Mouse (Mus musculus) hindbrain, embryonic 11.5 days (tissue): ENCODE measurements around the gene Ankrd23. TPM values are rescaled to one million over a fixed set of nuclear protein-coding genes. Genes with fewer than 3 reads are reported as not detected.

Experiments used
- ATAC-seq: fragments of 200-750 bp; cut with Nextera tagmentation; 2 replicates; pipeline ENCODE4 v1.8.0; 2017; ENCODE audit warnings: mild to moderate bottlenecking, moderate TSS enrichment, moderate library complexity; ENCODE audit not compliant: low FRiP score
- DNase-seq: peaks from one replicate; pipeline ENCODE4 v3.0.0-alpha.2; 2015; ENCODE audit warnings: low spot score
- H3K27ac ChIP-seq: fragments of 300-500 bp; sonication (generic); 2 replicates; pipeline ENCODE4 v1.5.1; 2014; ENCODE audit warnings: mild to moderate bottlenecking, low read depth, low read length
- H3K27me3 ChIP-seq: fragments of 300-500 bp; sonication (generic); 2 replicates; pipeline ENCODE4 v1.6.1; 2014; ENCODE audit warnings: mild to moderate bottlenecking, low read length, moderate library complexity, mixed read lengths; ENCODE audit not compliant: control insufficient read depth, insufficient read depth
- H3K36me3 ChIP-seq: fragments of 300-500 bp; sonication (generic); 2 replicates; pipeline ENCODE4 v1.6.1; 2014; ENCODE audit warnings: mild to moderate bottlenecking, low read length, moderate library complexity, mixed read lengths; ENCODE audit not compliant: control insufficient read depth, insufficient read depth
- H3K4me1 ChIP-seq: fragments of 300-500 bp; sonication (generic); replicated peaks from 2 replicates; pipeline ENCODE4 v1.6.1; 2014; ENCODE audit warnings: low read length, mixed read lengths; ENCODE audit not compliant: control insufficient read depth, insufficient read depth
- H3K4me2 ChIP-seq: fragments of 300-500 bp; sonication (generic); replicated peaks from 2 replicates; pipeline ENCODE4 v1.6.1; 2014; ENCODE audit warnings: mild to moderate bottlenecking, low read depth, low read length
- H3K4me3 ChIP-seq: fragments of 300-500 bp; sonication (generic); 2 replicates; pipeline ENCODE4 v1.5.1; 2014; ENCODE audit warnings: low read depth, low read length
- H3K9ac ChIP-seq: fragments of 300-500 bp; sonication (generic); 2 replicates; pipeline ENCODE4 v1.6.1; 2014; ENCODE audit warnings: low read depth, low read length
- H3K9me3 ChIP-seq: fragments of 300-500 bp; sonication (generic); 2 replicates; pipeline ENCODE4 v1.6.1; 2016; ENCODE audit warnings: low read length; ENCODE audit not compliant: control insufficient read depth
- WGBS: fragments of 180-500 bp; shearing (Covaris S2); extraction: QIAGEN DNeasy Blood & Tissue Kit; methylation state at CpG from one replicate; pipeline ENCODE4 v1.1.7; 2014; 5-methylcytosine and 5-hydroxymethylcytosine counted together
- polyA plus RNA-seq: library from polyadenylated mRNA; unstranded; fragments of >200 nt; fragmentation: Nextera tagmentation; extraction: Ambion mirVana; gene quantifications from 2 replicates; pipeline ENCODE4 v1.2.1, GENCODE M21; 2014

Gene Ankrd23
- polyA plus RNA-seq, 1 experiment from 2014 or later, result 6.8 TPM

GRCm38 (mm10) chr1:36524058-36524457 lies 12.6 kb downstream of the Ankrd23 start:
- DNase-seq (no peak), ATAC-seq (no peak)
- no peak overlapping the region for H3K4me2 ChIP-seq
- peaks cover 9% of the 10 kb centered on the region; the same call in 1 of the 2 replicates for H3K36me3 ChIP-seq
- no peaks in the 10 kb centered on the region for H3K27me3 ChIP-seq
- no peak overlapping the region for H3K27ac ChIP-seq
- no peaks in the 10 kb centered on the region for H3K4me1 ChIP-seq
- H3K4me3 ChIP-seq, result no peak overlapping the region
- H3K9ac ChIP-seq, result no peak overlapping the region
- 97% methylated on average over 5 of the region's 5 CpGs for WGBS
- no peaks in the 10 kb centered on the region for H3K9me3 ChIP-seq

DNA sequence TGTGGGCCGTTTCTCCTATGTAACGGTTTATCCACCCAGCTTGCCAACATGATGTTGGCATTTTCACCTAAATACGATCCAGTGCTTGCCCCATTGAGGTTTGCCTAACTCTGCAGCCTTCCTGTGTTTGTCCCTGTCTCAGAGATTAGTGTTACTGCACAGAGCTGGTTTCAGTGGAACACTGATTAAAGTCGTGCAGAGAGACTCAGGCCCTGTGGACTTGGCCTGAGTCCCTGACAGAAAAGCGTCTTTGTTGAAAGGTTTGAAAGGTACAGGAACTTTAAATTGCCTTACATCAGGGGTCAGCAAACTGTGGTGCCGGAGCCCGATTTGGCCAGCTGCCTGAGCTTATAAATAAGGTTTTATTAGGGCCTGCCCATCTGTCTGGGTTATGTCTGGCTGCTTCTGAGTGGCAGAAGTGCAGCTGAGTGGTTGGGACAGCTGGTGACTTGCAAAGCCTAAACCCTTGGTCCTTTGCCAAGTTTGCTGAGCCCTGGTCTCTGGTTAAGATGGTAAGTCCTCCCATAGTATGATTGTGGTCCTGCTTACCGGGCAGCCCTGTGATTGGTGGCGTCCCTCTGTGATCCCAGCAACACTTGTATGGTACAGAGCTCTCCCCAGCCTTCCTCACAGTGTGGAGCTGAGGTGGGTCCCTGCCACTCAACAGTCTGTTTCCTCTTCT lies 13.2 kb downstream of the Ankrd23 start:
- Histone ChIP-seq H3K4me1 (no peaks in the 10 kb centered on the region), H3K36me3 (peaks cover 9% of the 10 kb centered on the region; the same call in 1 of the 2 replicates), H3K4me2 (no peak overlapping the region), H3K9me3 (no peaks in the 10 kb centered on the region), H3K4me3 (no peak overlapping the region), H3K27me3 (no peaks in the 10 kb centered on the region), H3K27ac (no peak overlapping the region), H3K9ac (no peak overlapping the region)
- no peak for DNase-seq
- no peak for ATAC-seq
- WGBS, result 87% methylated on average over 9 of the region's 9 CpGs

DNA sequence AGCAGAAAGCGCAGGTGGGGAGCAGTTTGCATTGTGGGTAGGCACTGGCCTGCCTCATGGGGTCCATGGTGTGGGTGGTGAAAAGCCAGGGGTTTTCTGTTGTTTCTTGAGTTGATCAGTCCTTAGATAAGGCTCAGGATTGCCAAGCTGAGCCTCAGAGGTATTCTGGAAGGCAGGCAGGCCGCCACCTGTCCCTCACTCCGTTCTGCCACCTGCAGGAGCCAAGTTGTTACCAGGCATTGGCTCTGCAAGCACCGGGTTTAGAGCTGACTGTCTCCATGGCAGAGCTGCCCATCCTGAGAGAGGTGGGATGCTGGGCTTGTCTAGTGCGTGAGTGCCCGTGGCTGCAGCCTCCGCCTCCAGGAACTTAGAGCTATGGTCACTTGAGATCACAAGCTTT lies 14.5 kb downstream of the Ankrd23 start:
- WGBS, result 90% methylated on average over 7 of the region's 7 CpGs
- Histone ChIP-seq H3K27ac (no peak overlapping the region), H3K9ac (no peak overlapping the region), H3K4me1 (no peaks in the 10 kb centered on the region), H3K4me3 (no peak overlapping the region), H3K4me2 (no peak overlapping the region), H3K27me3 (no peaks in the 10 kb centered on the region), H3K9me3 (no peaks in the 10 kb centered on the region), H3K36me3 (peaks cover 9% of the 10 kb centered on the region; the same call in 1 of the 2 replicates)
- DNase-seq (no peak), ATAC-seq (no peak)

GRCm38 (mm10) chr1:36519626-36520025 lies 17.1 kb downstream of the Ankrd23 start:
- H3K27me3 ChIP-seq, result no peaks in the 10 kb centered on the region

DNA sequence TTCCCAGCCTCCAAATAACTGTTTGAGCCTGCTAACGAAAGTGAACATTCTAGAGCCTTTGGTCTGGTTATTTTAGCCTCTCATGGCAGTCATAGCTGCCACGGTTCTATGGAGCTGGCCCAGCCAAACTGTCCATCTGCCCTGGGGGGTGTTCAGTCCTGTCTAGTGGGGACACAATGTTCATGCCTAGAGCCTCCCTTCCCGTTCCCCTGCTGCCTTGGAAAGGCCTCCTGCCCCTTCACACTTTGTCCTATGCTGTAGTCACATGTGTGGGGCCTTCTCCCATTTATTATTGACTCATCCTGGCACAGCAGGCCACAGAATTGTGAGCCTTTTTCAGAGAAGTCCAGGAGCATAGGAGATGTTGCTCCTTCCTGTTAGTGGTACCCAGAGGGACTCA lies 18.4 kb downstream of the Ankrd23 start:
- WGBS, result 80% methylated on average over 3 of the region's 3 CpGs
- Histone ChIP-seq H3K9ac (no peak overlapping the region), H3K27me3 (no peaks in the 10 kb centered on the region)

More at GRCm38 (mm10) chr1:36519626-36520025, 17.1 kb downstream of the Ankrd23 start:
- no peak for DNase-seq
- H3K36me3 ChIP-seq, result peaks cover 7% of the 10 kb centered on the region; the same call in 1 of the 2 replicates
- 0 out of 2 replicates have a peak, but pooled peaks cover under 1% of the 10 kb centered on the region for H3K4me1 ChIP-seq
- no peak overlapping the region for H3K4me2 ChIP-seq
- ATAC-seq, result no peak
- no peak overlapping the region for H3K27ac ChIP-seq
- H3K9ac ChIP-seq, result no peak overlapping the region
- no peaks in the 10 kb centered on the region for H3K9me3 ChIP-seq
- no peak overlapping the region for H3K4me3 ChIP-seq
- 82% methylated on average over 11 of the region's 11 CpGs for WGBS

GRCm38 (mm10) chr1:36513718-36514117 lies 23.0 kb downstream of the Ankrd23 start:
- no peak overlapping the region for H3K27ac ChIP-seq
- DNase-seq (peak; percentile 63), ATAC-seq (no peak)
- H3K4me3 ChIP-seq, result peak overlapping the region; percentile 88
- 48% methylated on average over 2 of the region's 2 CpGs for WGBS
- peak overlapping the region; percentile 92; the same call in 1 of the 2 replicates for H3K9ac ChIP-seq
- H3K4me2 ChIP-seq, result peak overlapping the region; percentile 89
- H3K27me3 ChIP-seq, result no peaks in the 10 kb centered on the region
- H3K36me3 ChIP-seq, result no peaks in the 10 kb centered on the region
- 0 out of 2 replicates have a peak, but pooled peaks cover 4% of the 10 kb centered on the region for H3K4me1 ChIP-seq
- no peaks in the 10 kb centered on the region for H3K9me3 ChIP-seq

More for the DNA sequence above, 18.4 kb downstream of the Ankrd23 start:
- Histone ChIP-seq H3K9me3 (no peaks in the 10 kb centered on the region), H3K4me2 (no peak overlapping the region), H3K36me3 (peaks cover 7% of the 10 kb centered on the region; the same call in 1 of the 2 replicates), H3K27ac (no peak overlapping the region), H3K4me3 (no peak overlapping the region), H3K4me1 (0 out of 2 replicates have a peak, but pooled peaks cover 2% of the 10 kb centered on the region)
- DNase-seq, result no peak
- no peak for ATAC-seq

DNA sequence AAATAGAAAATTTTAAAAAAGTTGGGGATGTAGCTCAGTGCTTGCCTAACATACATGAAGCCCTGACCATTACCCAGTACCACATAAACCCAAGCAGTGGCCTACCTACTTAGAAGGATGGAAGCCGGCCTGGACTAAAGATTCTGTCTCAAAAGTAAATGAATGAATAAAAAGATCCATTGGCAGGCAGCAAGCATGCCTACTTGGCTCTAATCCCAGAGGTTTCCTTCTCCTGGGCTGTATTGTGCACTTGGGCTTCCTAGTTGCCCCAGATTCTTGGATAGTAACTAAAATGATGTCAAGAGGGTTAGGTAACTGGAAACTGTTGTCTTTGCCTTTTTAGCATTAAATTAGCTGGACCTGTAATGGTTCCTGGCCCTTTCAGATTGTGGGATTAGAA lies 23.4 kb downstream of the Ankrd23 start:
- H3K36me3 ChIP-seq, result no peaks in the 10 kb centered on the region
- no peaks in the 10 kb centered on the region for H3K27me3 ChIP-seq
- peak overlapping the region; percentile 88 for H3K4me3 ChIP-seq
- peak; percentile 12 for DNase-seq
- no peak for ATAC-seq
- H3K27ac ChIP-seq, result no peak overlapping the region
- H3K4me1 ChIP-seq, result 0 out of 2 replicates have a peak, but pooled peaks cover 4% of the 10 kb centered on the region
- peak overlapping the region; percentile 92; the same call in 1 of the 2 replicates for H3K9ac ChIP-seq
- H3K9me3 ChIP-seq, result no peaks in the 10 kb centered on the region
- 0% methylated on average over 1 of the region's 1 CpGs for WGBS
- peak overlapping the region; percentile 89 for H3K4me2 ChIP-seq

DNA sequence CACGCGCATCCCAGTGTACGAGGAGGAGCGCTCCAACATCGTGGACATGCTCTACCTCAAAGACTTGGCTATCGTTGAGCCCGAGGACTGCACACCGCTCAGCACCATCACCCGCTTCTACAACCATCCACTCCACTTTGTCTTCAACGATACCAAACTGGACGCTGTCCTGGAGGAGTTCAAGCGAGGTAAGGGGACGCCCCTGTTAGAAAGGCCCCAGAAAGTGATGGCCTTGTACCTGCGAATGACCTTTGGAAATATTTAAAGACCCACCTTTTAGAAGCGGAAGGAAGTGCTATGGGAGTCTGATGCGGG lies 23.8 kb downstream of the Ankrd23 start:
- no peaks in the 10 kb centered on the region for H3K27me3 ChIP-seq
- H3K27ac ChIP-seq, result peak overlapping the region; percentile 98; the same call in 1 of the 2 replicates
- WGBS, result under 1% methylated on average over 16 of the region's 16 CpGs
- no peaks in the 10 kb centered on the region for H3K9me3 ChIP-seq
- peak overlapping the region; percentile 92 for H3K9ac ChIP-seq
- H3K4me1 ChIP-seq, result 0 out of 2 replicates have a peak, but pooled peaks cover 4% of the 10 kb centered on the region
- peak overlapping the region; percentile 88 for H3K4me3 ChIP-seq
- ATAC-seq, result no peak
- peak overlapping the region; percentile 89 for H3K4me2 ChIP-seq
- no peak for DNase-seq
- H3K36me3 ChIP-seq, result no peaks in the 10 kb centered on the region
